Mouse (Mus musculus) heart, embryonic 10.5 days (tissue): ENCODE data around the gene Tfap2a. TPM values are rescaled to one million over a fixed set of nuclear protein-coding genes. Genes with fewer than 3 reads are reported as not detected.

Experiments used
- DNase-seq: peaks from one replicate; pipeline ENCODE4 v3.0.0-alpha.2; 2017; ENCODE audit warnings: low spot score
- H3K27ac ChIP-seq: fragments of 300-500 bp; sonication (generic); 2 replicates; pipeline ENCODE4 v1.5.1; 2016; ENCODE audit warnings: mild to moderate bottlenecking
- H3K27me3 ChIP-seq: fragments of 300-500 bp; sonication (generic); 2 replicates; pipeline ENCODE4 v1.6.1; 2016; ENCODE audit warnings: mild to moderate bottlenecking; ENCODE audit not compliant: poor library complexity, insufficient read depth, severe bottlenecking
- H3K36me3 ChIP-seq: fragments of 300-500 bp; sonication (generic); 2 replicates; pipeline ENCODE4 v1.6.1; 2016; ENCODE audit warnings: mild to moderate bottlenecking, moderate library complexity
- H3K4me1 ChIP-seq: fragments of 300-500 bp; sonication (generic); 2 replicates; pipeline ENCODE4 v1.6.1; 2016; ENCODE audit warnings: mild to moderate bottlenecking
- H3K4me3 ChIP-seq: fragments of 300-500 bp; sonication (generic); 2 replicates; pipeline ENCODE4 v1.5.1; 2016; ENCODE audit warnings: mild to moderate bottlenecking, moderate library complexity
- H3K9me3 ChIP-seq: fragments of 300-500 bp; sonication (generic); 2 replicates; pipeline ENCODE4 v1.6.1; 2016; ENCODE audit warnings: mild to moderate bottlenecking, moderate library complexity
- WGBS: fragments of 180-500 bp; shearing (Covaris S2); methylation state at CpG from one replicate; pipeline ENCODE4 v1.1.7; 2016; 5-methylcytosine and 5-hydroxymethylcytosine counted together
- polyA plus RNA-seq: library from polyadenylated mRNA; unstranded; fragments of >200 nt; fragmentation: Nextera tagmentation; extraction: Ambion mirVana; gene quantifications from 2 replicates; pipeline ENCODE4 v1.2.1, GENCODE M21; 2016

Tfap2a gene
- polyA plus RNA-seq, 1 experiment from 2014 or later, result 1.6 TPM

- WGBS, result 12% methylated on average over 4 of the region's 4 CpGs
- H3K36me3 ChIP-seq, result no peaks in the 10 kb centered on the region
- no peak overlapping the region for H3K4me3 ChIP-seq
- H3K9me3 ChIP-seq, result no peaks in the 10 kb centered on the region
- peaks cover 100% of the 10 kb centered on the region for H3K27me3 ChIP-seq
- H3K4me1 ChIP-seq, result peaks cover 21% of the 10 kb centered on the region; the same call in 1 of the 2 replicates
- H3K27ac ChIP-seq, result no peak overlapping the region
- no peak for DNase-seq
Measured at GRCm38 (mm10) chr13:40705821-40706425, 32.3 kb downstream of the Tfap2a start.

GRCm38 (mm10) chr13:40704864-40705455, 33.2 kb downstream of the Tfap2a start:
- no peaks in the 10 kb centered on the region for H3K9me3 ChIP-seq
- H3K4me3 ChIP-seq, result peak overlapping the region; percentile 46
- H3K27ac ChIP-seq, result no peak overlapping the region
- under 1% methylated on average over 28 of the region's 28 CpGs for WGBS
- peaks cover 21% of the 10 kb centered on the region; the same call in 1 of the 2 replicates for H3K4me1 ChIP-seq
- H3K27me3 ChIP-seq, result peaks cover 100% of the 10 kb centered on the region
- H3K36me3 ChIP-seq, result no peaks in the 10 kb centered on the region
- DNase-seq, result peak; percentile 74

GRCm38 (mm10) chr13:40703982-40704501, 34.1 kb downstream of the Tfap2a start:
- no peak overlapping the region for H3K27ac ChIP-seq
- no peaks in the 10 kb centered on the region for H3K36me3 ChIP-seq
- peaks cover 20% of the 10 kb centered on the region; the same call in 1 of the 2 replicates for H3K4me1 ChIP-seq
- H3K4me3 ChIP-seq, result peak overlapping the region; percentile 46
- under 1% methylated on average over 38 of the region's 38 CpGs for WGBS
- DNase-seq, result peak; percentile 71
- peaks cover 97% of the 10 kb centered on the region for H3K27me3 ChIP-seq
- no peaks in the 10 kb centered on the region for H3K9me3 ChIP-seq

GRCm38 (mm10) chr13:40703123-40703797, 34.9 kb downstream of the Tfap2a start:
- DNase-seq, result peak; percentile 36
- H3K27ac ChIP-seq, result no peak overlapping the region
- peaks cover 89% of the 10 kb centered on the region for H3K27me3 ChIP-seq
- H3K9me3 ChIP-seq, result no peaks in the 10 kb centered on the region
- peaks cover 16% of the 10 kb centered on the region; the same call in 1 of the 2 replicates for H3K4me1 ChIP-seq
- H3K4me3 ChIP-seq, result no peak overlapping the region
- WGBS, result 2% methylated on average over 19 of the region's 19 CpGs
- H3K36me3 ChIP-seq, result no peaks in the 10 kb centered on the region

- H3K9me3 ChIP-seq, result no peaks in the 10 kb centered on the region
- DNase-seq, result no peak
- peaks cover 82% of the 10 kb centered on the region for H3K27me3 ChIP-seq
- peaks cover 16% of the 10 kb centered on the region; the same call in 1 of the 2 replicates for H3K4me1 ChIP-seq
- WGBS, result 3% methylated on average over 30 of the region's 30 CpGs
- H3K27ac ChIP-seq, result no peak overlapping the region
- peak overlapping the region; percentile 27; the same call in 1 of the 2 replicates for H3K4me3 ChIP-seq
- H3K36me3 ChIP-seq, result no peaks in the 10 kb centered on the region
Measured at GRCm38 (mm10) chr13:40702361-40703122, 35.6 kb downstream of the Tfap2a start.

- Histone ChIP-seq H3K4me1 (peaks cover 16% of the 10 kb centered on the region; the same call in 1 of the 2 replicates), H3K9me3 (no peaks in the 10 kb centered on the region), H3K27ac (no peak overlapping the region), H3K27me3 (peaks cover 74% of the 10 kb centered on the region), H3K4me3 (no peak overlapping the region), H3K36me3 (no peaks in the 10 kb centered on the region)
- DNase-seq, result peak; percentile 46
- WGBS, result 3% methylated on average over 12 of the region's 12 CpGs
Measured at GRCm38 (mm10) chr13:40701691-40702090, 36.5 kb downstream of the Tfap2a start.

GRCm38 (mm10) chr13:40685790-40686189, 52.4 kb downstream of the Tfap2a start:
- no peaks in the 10 kb centered on the region for H3K9me3 ChIP-seq
- H3K4me1 ChIP-seq, result no peaks in the 10 kb centered on the region
- no peaks in the 10 kb centered on the region; the same call in 1 of the 2 replicates for H3K27me3 ChIP-seq
- no peak overlapping the region for H3K27ac ChIP-seq
- 75% methylated on average over 3 of the region's 3 CpGs for WGBS
- no peak for DNase-seq
- H3K4me3 ChIP-seq, result no peak overlapping the region
- H3K36me3 ChIP-seq, result no peaks in the 10 kb centered on the region

GRCm38 (mm10) chr13:40676730-40677129, 61.4 kb downstream of the Tfap2a start:
- H3K27me3 ChIP-seq, result peaks cover 10% of the 10 kb centered on the region; the same call in 1 of the 2 replicates
- DNase-seq, result no peak
- H3K4me1 ChIP-seq, result no peaks in the 10 kb centered on the region
- no peak overlapping the region for H3K27ac ChIP-seq
- no peaks in the 10 kb centered on the region for H3K9me3 ChIP-seq
- 43% methylated on average over 4 of the region's 4 CpGs for WGBS
- H3K36me3 ChIP-seq, result no peaks in the 10 kb centered on the region
- H3K4me3 ChIP-seq, result no peak overlapping the region

Other genes with a start within 250 kb of the Tfap2a start
- gene Gcnt2, start 121.4 kb upstream of the Tfap2a start, polyA plus RNA-seq, result 2.7 and 3.5 TPM in 2 replicates